Mouse (Mus musculus): ENCODE measurements at regions not wholly inside any gene's neighbourhood (a gene's known extent, or its start where the extent isn't known, plus 50 kb on each side); places are given as distances from the start of the nearest gene placed in this dataset.
"Not testable (repeated sequence)": the region's sequence is repeated elsewhere in the genome, so short reads cannot be mapped to it uniquely, and the experiment has no call there.

DNA sequence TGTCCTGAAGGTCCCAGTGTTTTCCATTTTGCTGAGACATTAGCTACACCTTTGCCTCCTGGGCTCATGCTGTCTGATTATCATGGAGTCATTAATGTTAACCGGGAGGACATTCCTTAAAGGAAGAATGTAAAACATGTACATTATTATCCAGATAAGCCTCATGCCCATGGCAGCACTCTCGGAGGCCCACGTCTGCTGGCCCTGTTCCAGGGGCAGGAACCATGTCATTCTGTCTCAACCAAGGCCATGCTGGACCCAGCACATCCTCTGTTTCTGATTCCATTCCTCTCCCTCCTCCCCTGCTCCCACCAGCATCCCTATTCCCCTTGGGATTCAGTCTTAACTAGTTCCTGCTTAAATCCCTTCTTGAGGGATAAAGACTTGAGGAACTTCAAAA, 139.1 kb downstream of the Sptssa start:
- DNase-seq (ENCODE audit: low spot score) = no peak

DNA sequence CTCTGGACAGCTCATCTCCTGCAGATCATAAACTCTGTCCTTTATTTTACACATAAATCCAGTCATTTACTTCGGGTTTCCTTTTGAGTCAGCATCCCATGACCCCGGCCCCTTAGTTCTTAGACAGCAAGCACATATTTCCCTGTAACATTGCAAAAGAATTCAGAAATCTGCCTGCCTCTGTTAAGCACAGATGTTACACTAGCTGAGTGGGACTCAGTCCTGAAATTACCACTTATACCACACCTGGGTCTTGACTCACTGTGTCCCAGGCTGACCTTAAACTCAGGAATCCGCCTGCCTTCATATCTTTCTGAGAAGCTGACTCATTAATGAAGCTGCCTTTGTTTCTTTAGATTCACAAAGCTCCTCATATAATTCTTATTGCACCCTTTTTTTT, 139.9 kb downstream of the Sptssa start:
- no peak for DNase-seq (ENCODE audit: low spot score)

DNA sequence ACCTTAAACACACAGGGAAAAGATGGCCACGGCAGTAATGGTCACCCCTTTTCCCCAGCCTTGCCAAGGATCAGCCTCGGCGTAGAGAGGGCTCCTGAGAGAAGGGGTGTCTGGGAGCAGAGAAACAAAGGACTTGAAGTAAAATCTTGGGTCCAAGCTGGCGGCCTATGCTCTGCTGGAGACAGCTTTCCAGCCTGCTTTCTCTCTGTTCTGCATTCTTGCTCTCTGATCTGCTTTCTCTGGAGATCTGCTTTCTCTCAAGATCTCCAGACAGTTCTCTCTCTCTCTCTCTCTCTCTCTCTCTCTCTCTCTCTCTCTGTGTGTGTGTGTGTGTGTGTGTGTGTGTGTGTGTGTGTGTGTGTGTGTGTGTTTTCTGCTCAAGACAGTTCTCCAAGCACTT, 140.3 kb downstream of the Sptssa start:
- not testable (repeated sequence) for DNase-seq (ENCODE audit: low spot score)

DNA sequence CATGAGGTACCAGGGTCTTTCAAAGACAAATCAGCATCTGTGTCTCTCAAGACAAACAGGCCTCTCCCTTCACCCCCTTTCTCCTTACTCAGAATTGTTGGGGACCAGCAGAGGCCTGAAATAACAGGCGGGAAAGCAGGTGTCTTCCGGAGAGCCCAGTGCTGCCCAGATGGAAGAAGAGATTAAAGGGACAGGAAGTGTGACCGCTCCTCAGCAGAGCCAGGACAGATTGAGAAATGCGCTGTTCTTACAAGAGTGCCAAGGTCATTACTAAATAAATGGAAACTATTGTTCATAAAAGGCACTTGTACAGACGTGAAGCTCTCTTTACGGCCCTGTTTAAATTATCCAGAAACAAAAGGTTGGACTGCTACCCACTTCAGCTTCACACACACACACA, 146.5 kb downstream of the Sptssa start:
- no peak for DNase-seq (ENCODE audit: low spot score)

DNA sequence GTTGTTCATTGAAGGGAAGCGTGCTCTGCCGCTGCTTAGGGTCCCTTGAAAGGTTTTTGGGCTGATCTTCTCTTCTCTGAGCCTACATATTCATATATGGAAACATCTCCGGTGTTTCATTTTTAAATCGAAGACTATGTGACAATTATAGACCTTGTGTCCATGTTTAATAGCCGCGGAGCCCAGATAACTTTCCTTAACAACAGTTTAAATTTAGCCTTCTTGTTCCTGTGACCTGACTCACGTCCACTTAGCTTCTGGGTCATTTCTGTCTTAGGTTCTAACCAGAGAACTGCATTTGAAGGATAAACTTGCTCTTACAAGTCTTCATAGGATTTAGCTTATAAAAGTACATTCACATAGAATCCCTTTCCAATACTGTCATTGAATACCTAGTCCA, 153.6 kb downstream of the Sptssa start:
- DNase-seq (ENCODE audit: low spot score) = no peak

DNA sequence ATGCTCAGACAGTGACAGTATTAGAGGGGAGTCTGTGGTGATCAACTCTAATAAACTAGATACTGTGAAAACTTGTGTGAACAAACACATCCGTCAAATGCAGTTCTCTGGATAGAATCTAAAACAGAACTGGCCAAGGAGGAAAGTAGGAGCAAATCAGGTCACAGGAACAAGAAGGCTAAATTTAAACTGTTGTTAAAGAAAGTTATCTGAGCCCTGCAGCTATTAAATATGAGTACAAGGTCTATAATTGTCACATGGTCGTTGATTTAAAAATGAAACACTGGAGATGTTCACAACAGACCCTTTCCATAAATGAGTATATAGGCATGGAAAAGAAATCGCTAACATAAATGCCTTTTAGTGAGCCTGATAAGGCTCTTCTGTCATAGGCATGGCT, 156.4 kb downstream of the Sptssa start:
- DNase-seq (ENCODE audit: low spot score) = no peak

DNA sequence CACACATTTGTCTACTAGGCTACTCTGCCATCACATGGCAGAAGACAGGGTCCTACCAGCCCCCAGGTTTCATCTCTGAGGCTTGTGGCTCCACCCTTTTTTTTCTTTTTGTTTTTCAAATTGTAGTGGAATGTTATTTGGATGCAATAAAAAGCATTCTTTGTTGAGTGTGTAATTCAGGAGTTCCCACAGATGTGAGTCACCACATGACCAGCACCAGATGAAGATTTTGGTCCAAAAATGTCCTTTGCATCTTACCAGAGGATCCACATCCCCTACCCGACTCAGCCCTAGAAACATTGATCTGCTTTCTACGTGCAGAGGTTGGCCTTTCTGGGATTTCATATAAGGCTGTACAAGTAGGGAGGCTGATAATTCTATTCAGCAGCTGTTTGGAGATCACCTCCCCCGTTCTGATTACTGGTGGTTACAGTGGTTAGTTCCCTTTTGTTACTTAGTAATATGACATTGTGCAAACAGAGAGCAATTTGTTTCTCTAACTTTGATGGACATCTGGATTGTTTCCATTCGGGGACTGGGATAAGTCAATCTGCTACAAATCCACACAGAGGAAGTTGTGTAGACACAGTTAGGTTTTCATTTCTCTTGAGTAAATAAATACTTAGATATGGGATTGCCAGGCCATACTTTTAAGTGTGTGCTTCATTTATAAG, 160.5 kb downstream of the Sptssa start:
- no peak for DNase-seq (ENCODE audit: low spot score)

DNA sequence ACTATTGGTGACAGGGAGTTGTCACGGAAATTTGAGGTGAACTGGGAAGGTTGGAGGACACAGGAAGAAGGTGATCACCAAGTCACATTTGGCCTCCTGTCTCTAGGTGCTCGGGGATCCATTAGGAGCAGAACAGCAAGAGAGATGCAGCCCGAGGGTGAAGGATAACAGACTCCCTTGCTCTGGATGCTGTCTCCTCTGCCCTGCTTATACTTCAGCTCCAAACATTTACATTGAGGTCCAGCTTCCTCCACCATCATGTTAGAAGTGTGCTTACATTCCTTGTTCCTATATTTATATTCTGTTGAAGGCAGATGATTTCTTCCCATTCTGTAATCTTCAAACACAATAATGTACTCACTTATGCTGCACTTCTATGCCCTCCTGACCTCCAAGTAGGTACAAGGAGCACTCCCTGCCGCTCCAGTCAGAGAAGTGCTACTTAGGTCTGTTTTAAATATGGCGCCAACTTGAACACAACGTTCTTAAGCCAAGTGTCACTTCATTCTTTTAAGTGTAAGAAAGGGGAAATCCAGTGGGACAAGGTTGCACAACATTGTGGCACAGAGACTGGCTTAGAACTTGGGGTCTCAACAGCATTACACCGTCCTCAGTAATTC, 161.5 kb downstream of the Sptssa start:
- DNase-seq (ENCODE audit: low spot score) = no peak

DNA sequence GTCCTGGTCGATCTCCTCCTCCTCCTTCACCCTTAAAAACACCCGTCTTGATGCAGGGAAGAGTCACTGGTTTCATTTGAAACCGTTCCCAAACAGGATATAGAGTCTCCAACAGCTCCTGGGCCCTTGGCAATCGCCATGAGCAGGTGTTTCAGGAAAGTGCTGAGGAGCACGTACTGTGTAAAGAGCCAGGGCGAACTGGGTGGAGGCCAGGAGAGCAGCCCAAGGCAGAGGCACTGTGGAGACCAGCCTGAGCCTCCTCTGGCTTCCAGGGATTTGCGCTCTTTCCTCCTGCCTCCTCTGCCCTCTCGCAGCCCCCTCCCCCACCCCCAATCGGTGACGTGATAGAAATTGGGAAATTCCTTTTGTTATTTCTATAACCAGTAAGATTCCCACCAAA, 163.6 kb downstream of the Sptssa start:
- no peak for DNase-seq (ENCODE audit: low spot score)

DNA sequence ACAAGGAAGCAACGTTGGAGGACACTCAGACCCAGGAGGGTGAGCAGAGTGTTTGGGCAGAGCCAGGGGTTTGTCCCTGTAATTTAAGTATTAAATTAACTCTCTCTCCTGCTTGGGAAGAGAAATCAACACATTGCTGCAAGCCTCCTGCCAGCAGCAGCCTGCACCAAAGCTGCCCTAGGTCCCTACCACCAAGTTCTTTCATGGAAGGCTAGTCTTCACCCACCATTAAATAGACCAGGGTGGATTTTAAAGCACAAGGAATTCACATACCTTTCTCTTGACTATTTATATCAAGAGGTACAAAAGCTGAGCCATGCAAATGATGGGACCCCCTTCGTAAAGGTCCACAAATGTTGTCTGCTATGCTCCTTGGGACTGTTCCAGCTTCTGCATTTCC, 165.9 kb downstream of the Sptssa start:
- DNase-seq (ENCODE audit: low spot score) = no peak

DNA sequence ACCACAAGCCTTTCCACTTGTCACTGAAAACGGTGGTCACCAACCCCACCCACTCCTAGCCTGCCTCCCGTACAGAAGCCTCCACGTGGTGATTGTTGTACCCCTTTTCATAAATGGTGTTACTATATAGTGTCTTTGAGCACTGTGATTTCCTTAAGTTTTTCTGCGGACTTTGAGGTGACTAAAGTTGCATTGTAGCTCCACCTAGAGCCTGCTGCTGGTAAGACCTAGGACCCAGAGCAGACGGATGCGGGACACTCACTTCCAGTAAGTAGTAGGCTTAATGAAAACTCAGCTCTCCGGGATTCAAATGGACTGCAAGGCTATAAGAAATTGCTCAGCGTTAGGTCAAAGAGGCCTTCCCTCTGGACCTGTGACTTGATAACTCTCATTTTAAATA, 166.7 kb downstream of the Sptssa start:
- peak; percentile 32 for DNase-seq (ENCODE audit: low spot score)

DNA sequence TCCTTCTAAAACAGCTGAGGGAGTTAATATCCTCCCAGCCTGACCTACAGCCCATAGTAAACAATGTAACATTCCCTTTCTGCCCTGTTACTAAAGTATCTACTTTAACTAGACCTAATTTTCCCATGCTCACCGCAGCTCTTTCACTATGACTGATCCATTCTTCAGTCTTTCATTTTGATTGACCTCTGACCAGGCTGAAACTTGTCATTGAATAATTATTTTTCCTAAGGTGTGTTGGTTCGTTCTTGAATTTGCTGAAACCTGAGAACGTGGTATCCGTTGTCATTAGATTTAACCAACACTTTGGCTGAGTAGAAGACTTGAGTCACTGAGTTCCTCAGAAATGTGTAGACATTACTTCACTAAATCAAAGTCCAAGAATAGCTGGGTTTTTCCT, 168.7 kb downstream of the Sptssa start:
- DNase-seq (ENCODE audit: low spot score) = no peak

DNA sequence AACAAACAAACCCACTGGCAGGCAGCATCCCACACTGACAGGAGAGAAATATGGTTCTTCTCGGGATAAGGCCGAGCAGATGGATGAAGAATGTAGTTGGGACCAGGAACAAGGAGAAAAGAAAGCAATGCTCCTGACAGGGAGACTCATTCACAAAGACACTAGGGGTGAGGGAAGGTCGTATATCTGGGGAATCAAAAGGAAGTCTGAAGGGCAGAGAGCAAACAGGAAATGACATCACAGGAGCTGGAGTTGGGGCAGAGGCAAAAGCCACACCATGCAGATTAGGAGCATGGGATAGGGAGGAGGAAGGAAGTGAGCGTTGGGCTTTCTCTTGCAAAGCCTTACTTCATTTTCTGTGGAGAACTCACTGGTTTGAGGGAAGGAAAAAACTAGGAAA, 174.4 kb downstream of the Sptssa start:
- no peak for DNase-seq (ENCODE audit: low spot score)

DNA sequence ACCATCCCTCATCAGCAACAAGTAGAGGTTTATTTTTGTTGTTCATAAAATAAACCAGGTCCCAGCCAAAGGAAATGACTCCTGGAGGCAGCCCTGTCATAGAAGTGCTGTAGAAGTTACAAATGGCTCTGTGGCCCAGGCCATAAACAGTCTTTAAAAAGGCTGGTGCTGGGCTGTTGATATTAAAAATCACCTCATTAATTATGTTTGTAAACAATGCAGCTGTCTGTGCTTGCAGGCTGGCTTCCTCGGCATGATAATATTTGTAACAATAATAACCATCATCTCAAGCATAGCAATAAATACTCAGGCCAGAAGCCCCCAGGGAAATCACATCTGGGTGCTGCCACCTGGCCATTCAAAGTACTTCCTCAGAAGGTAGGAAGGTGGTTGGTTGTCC, 176.5 kb downstream of the Sptssa start:
- DNase-seq (ENCODE audit: low spot score) = no peak

DNA sequence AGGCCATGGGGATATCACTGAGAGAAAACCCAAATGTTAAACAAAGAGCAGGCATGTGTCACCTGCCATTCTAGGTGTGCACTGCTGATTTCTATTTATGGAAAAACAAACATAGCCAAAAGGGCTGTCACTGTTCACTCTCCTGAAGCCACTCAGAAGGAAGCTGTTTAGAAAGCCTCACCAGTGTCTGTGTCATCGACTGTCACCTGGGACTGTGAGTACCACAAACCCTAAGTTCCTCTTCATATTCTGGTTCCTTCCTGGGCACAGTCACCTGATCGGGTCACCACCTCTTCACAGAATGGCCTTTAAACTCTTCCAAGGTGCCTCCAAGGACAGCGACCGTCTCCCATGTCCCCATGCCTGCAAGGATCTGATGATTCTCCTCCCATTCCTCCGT, 183.5 kb downstream of the Sptssa start:
- DNase-seq (ENCODE audit: low spot score) = no peak

DNA sequence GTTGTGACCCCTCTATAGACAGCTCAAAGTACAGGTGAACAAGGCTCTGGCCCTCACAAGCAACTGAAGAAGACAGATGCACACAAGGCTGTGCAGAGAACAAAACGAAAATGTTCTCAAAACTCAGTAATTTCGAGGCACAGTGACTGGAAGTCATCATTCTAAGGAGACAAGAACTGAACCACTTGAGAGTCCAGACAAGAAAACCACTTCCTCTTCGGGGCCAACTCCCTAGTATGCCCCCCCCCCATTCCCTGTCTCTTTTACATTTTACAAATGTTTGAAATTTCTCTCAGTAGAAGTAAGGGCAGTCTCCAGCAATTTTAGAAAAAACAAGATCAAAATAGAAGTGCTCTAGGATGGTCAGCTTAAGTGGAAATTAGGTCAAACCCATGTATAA, 184.0 kb downstream of the Sptssa start:
- no peak for DNase-seq (ENCODE audit: low spot score)

DNA sequence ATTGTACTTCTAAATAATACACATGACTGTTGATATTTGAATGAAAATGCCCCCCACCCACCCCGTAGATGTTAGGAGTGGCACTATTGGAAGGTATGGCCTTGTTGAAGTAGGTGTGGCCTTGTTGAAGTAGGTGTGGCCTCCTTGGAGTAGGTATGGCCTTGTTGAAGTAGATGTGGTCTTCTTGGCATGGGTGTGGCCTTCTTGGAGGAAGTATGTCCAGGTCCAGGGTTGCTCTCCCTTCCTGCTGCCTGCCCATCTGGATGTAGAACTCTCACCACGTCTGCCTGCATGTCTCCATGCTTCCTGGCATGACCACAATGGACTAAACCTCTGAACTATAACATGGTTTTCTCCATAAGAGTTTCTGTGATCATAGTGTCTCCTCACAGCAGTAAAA, 188.7 kb downstream of the Sptssa start:
- no peak for DNase-seq (ENCODE audit: low spot score)

DNA sequence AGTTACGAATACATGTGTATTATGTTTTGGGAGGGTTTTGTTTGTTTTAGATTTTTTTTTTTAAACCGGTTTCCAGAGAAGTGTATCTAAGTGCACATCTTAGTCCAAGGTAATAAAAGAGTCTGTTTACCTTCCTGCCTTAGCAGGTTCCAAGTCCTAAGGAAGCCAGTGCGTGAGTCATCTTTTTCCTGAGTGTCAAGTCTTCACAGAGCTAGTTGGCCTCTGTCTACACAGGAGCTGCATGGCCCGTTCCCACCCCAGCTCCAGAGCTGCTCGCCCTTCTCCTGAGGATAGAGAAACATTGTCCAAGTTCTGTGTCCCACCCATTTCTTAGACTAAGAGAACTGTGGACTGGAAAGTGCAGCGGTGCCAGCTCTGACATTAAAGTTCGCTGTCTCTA, 192.6 kb downstream of the Sptssa start:
- no peak for DNase-seq (ENCODE audit: low spot score)

DNA sequence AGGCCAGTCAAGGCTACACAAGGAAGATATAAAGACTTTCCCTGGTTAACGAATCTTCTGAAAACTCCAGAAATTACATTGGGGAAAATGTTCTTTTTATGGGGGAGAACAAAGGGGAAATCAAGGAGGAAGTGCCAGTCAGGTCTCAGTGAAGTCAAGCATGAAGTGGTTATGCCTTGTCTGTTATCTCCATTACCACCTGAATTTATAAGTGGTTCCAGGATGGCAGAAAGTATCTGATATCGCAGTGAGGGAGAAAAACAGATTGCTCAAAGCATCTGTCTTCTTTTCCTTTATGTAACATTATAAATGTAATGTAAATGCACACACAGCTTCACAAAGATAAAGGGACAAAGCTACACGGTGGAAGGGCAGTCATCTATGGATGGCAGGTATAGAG, 195.0 kb downstream of the Sptssa start:
- no peak for DNase-seq (ENCODE audit: low spot score)

DNA sequence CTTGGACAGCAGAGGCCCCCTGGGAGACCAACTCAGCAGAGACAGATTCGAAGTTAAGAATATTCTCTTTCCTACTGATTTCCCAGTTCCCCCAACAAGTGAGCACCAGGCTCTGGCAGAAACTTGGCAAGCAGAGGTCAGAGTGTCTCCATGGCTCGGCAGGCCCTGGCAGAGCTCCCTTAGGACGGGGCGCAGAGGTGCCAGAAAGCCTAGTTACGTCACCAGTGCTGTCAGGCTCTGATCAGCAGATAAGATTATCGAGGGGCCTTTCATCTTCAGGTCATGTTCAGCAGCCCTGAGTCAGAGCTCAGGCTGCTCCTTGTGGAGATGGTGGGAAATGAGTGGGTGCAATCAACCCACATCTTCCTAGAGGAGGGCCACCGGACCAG, 196.2 kb downstream of the Sptssa start:
- no peak for DNase-seq (ENCODE audit: low spot score)

DNA sequence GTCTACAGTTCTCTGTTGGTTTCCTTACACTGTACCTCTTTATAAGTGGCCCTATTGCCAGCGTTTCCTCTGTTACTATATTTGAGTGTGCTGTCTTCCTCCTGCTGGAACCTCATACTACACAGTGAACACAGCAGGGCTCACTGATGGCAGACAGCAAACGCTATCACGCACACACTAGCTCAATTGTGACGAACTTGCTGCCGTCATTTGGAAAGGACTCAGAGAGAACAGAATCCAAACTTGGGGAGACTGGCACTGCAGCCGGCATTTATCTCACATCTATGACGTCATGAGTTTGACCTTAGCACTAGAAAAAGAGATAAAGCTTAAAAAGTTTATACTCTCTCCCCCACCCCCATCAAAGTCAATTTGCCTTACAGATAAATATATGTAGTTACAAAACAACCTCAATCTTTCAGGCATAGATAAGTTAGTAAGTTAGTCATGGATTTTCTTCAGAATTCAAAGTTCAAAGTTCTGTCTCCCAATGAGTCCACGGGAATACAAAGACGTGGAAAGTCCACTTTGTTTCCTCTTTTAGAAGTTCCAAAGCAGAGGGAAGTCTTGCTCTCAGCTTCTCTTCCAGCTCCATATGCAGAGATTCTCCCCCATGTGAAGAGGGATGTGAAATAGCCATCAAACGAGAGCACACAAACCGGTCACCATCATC, 196.8 kb downstream of the Sptssa start:
- peak; percentile 12 for DNase-seq (ENCODE audit: low spot score)

DNA sequence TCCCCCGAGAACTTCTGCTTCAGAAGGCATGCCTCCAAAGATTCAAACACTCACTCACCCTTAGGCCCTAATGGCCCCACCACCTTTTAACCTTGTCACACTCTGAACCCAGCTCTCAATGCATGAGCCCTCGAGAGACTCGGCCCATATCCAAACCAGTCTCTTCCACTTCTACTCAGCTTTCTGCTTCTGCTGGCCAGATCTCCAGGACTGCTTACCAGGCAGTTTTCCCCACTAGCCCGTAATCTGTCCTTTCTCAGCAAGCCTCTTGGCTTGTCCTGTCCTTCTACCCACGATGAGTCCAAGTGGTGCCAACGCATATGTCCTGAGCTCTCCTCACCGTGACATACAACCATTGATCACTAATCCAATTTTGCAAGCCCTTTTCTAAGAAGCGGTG, 199.6 kb downstream of the Sptssa start:
- no peak for DNase-seq (ENCODE audit: low spot score)

DNA sequence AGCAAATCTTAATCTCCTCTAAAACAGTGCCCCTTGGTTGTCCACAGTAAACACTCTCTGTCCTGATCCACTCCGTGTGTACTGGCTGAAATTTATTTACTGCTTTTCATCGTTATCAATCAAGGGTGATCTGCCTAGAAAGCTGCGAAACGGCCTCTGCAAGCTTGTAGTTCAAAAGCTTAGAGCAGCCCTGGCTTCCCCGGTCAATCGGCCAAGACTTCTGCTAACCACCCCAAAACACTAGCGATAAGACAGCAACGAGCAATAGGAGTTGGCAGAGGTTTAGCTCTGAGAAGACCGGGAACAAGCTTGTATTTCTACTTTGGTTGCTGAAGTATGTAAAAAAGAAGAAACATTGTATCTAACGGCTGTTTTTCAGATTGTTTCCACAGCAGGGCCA, 201.8 kb downstream of the Sptssa start:
- no peak for DNase-seq (ENCODE audit: low spot score)

DNA sequence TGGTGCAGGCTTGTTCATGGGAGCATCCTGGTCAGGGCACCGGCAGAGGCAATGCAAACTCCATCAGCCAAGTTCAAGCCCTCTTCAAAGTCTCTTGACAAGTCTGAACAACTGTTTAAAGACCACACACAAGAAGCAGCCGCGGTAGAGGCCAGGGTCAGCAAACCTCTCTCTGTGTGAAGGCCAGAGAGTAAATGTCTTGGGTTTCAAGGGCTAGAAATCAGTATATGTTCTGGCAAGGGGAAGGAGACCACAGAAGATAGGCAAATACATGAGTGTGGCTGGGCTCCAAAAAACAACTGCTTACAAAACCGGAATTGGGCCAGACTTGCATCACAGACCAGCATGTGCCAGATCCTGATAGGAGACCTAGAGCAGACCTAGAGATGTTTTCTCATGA, 203.0 kb downstream of the Sptssa start:
- DNase-seq (ENCODE audit: low spot score) = no peak

Measured in T-cell, adult 2 months (primary cell).